Mouse (Mus musculus): ENCODE results near the gene Serpina3b. TPM values are rescaled to one million over a fixed set of nuclear protein-coding genes. Genes with fewer than 3 reads are reported as not detected.

Gene Serpina3b
- polyA plus RNA-seq, 1 experiment: not detected

DNA sequence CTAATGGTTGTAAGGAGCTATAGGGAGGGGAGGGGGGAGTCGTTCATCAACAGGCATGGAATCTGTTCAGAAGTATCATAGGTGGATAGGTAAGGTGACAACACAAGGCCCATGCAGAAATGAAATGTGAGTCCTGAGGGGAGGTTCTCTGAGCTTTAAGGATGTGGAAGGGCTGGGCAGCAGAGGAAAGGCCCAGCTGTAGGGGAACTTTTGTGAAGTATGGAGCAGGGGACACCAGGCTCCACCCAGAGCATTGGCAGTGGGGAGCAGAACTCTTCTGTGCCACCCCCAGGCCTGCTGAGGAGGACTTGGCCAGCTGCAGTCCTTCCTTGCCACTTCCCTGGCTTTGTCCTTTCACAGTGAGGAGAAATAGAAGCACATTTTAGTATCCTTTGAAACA lies 13.7 kb downstream of the Serpina3b start:
- WGBS: 82% methylated on average over 1 of the region's 1 CpGs
- Histone ChIP-seq H3K4me1 (ENCODE audit: control insufficient read depth, insufficient read depth, insufficient read length, low read length) (peaks cover 36% of the 10 kb centered on the region; the same call in 1 of the 2 replicates), H3K36me3 (ENCODE audit: control insufficient read depth, insufficient read depth, low read length) (no peaks in the 10 kb centered on the region), H3K4me3 (ENCODE audit: low read depth, low read length) (no peak overlapping the region), H3K27ac (ENCODE audit: insufficient read depth, low read depth, low read length) (no peak overlapping the region), H3K27me3 (ENCODE audit: control insufficient read depth, insufficient read depth, low read length) (no peaks in the 10 kb centered on the region)
- TF ChIP-seq CTCF (IDR thresholded peaks at IDR 0.05; ENCODE audit: extremely low read depth, insufficient read length, insufficient replicate concordance, low read depth, low read length): no peak
- no peak for TF ChIP-seq POLR2A (IDR thresholded peaks at IDR 0.05; ENCODE audit: low read depth, low read length)

DNA sequence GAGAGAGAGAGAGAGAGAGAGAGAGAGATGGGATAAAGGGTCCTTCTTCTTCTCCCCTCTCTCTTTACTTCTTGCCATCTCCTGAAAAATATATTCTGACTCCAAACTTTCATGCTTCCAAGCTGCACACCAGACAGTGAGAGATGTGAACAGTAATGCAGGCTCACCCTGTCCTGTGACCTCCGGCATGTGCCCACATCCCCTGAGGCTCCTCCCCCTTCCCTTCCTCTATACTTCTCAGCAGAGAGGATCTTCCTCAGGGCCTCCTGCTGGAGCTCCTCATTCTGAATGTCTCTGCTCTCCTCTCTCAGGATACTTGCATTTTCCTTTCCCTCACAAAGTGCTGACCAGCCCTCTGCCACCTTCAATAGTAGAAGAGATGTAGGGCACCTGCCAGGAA lies 14.6 kb downstream of the Serpina3b start:
- H3K27ac ChIP-seq (ENCODE audit: insufficient read depth, low read depth, low read length): no peak overlapping the region
- TF ChIP-seq CTCF (IDR thresholded peaks at IDR 0.05; ENCODE audit: extremely low read depth, insufficient read length, insufficient replicate concordance, low read depth, low read length) (no peak), POLR2A (IDR thresholded peaks at IDR 0.05; ENCODE audit: low read depth, low read length) (no peak)
- 67% methylated on average over 1 of the region's 1 CpGs for WGBS
- H3K4me1 ChIP-seq (ENCODE audit: control insufficient read depth, insufficient read depth, insufficient read length, low read length): peaks cover 36% of the 10 kb centered on the region; the same call in 1 of the 2 replicates
- no peaks in the 10 kb centered on the region for H3K36me3 ChIP-seq (ENCODE audit: control insufficient read depth, insufficient read depth, low read length)
- H3K4me3 ChIP-seq (ENCODE audit: low read depth, low read length): no peak overlapping the region
- no peaks in the 10 kb centered on the region for H3K27me3 ChIP-seq (ENCODE audit: control insufficient read depth, insufficient read depth, low read length)

DNA sequence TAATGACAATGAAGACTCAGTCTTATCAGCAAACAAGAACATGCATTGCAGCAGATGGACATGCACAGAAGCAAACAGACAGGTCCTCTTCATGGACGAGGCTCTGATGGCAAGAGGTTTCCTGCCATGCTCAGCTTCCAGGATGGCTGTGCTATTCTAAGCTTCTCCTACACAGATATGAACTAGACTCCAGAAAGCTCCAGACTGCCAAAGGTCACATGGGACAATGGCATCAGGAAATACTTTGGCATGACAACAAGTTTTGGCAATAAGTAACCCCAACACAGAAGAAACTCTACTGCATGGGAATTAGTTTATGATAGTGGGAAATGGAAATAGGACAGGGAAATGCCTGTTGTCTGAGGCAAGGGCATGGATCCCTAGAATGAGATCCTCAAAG lies 15.5 kb downstream of the Serpina3b start:
- H3K4me3 ChIP-seq (ENCODE audit: low read depth, low read length): no peak overlapping the region
- no peaks in the 10 kb centered on the region for H3K36me3 ChIP-seq (ENCODE audit: control insufficient read depth, insufficient read depth, low read length)
- H3K4me1 ChIP-seq (ENCODE audit: control insufficient read depth, insufficient read depth, insufficient read length, low read length): peaks cover 36% of the 10 kb centered on the region; the same call in 1 of the 2 replicates
- no peak for TF ChIP-seq CTCF (IDR thresholded peaks at IDR 0.05; ENCODE audit: extremely low read depth, insufficient read length, insufficient replicate concordance, low read depth, low read length)
- no peak for TF ChIP-seq POLR2A (IDR thresholded peaks at IDR 0.05; ENCODE audit: low read depth, low read length)
- no peaks in the 10 kb centered on the region for H3K27me3 ChIP-seq (ENCODE audit: control insufficient read depth, insufficient read depth, low read length)
- no peak overlapping the region for H3K27ac ChIP-seq (ENCODE audit: insufficient read depth, low read depth, low read length)
- 17% methylated on average over 1 of the region's 1 CpGs for WGBS

DNA sequence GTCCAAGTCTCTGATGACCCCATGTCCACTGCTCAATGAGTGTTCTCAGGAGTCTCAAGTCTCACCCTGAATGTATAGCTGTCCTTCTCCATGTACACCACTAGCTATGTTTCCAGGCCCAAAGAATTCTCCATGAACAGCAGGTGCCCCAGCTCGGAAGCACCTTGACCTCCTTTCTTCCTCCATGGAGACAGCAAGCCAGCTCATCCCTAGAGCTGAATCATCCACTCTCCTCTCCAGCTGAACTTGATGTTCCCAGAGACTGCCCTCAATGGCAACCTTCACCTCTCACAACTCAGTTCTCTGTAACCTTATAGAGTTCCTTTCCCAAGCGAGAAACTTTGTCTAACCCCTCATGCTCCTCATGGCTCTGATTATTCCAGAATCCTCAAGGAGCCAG lies 17.8 kb downstream of the Serpina3b start:
- Histone ChIP-seq H3K4me3 (ENCODE audit: low read depth, low read length) (no peak overlapping the region), H3K36me3 (ENCODE audit: control insufficient read depth, insufficient read depth, low read length) (no peaks in the 10 kb centered on the region), H3K27me3 (ENCODE audit: control insufficient read depth, insufficient read depth, low read length) (no peaks in the 10 kb centered on the region), H3K27ac (ENCODE audit: insufficient read depth, low read depth, low read length) (no peak overlapping the region), H3K4me1 (ENCODE audit: control insufficient read depth, insufficient read depth, insufficient read length, low read length) (peaks cover 22% of the 10 kb centered on the region; the same call in 1 of the 2 replicates)
- WGBS: 91% methylated on average over 2 of the region's 2 CpGs
- TF ChIP-seq POLR2A (IDR thresholded peaks at IDR 0.05; ENCODE audit: low read depth, low read length) (no peak), CTCF (IDR thresholded peaks at IDR 0.05; ENCODE audit: extremely low read depth, insufficient read length, insufficient replicate concordance, low read depth, low read length) (no peak)

DNA sequence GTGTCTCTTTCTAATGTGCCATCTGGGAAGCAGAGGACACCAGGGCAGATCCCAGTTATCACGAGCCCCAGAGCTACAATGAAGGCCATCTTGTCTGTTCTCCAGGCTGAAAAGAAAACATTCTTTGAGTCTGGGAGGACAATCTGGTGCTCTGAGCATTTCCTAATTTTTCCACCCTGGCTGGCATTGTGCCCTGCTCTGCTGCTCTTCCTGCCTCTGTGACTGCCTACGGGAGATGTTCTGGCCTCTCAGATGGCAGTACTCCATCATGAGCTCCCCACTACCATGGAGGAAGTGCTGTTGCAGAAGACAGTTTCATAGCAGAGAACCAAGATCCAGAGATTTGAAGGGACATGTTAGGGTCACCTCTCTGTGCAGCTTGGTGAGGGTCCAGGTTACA lies 24.2 kb downstream of the Serpina3b start:
- Histone ChIP-seq H3K27ac (ENCODE audit: insufficient read depth, low read depth, low read length) (no peak overlapping the region), H3K36me3 (ENCODE audit: control insufficient read depth, insufficient read depth, low read length) (no peaks in the 10 kb centered on the region), H3K27me3 (ENCODE audit: control insufficient read depth, insufficient read depth, low read length) (no peaks in the 10 kb centered on the region), H3K4me3 (ENCODE audit: low read depth, low read length) (no peak overlapping the region), H3K4me1 (ENCODE audit: control insufficient read depth, insufficient read depth, insufficient read length, low read length) (peaks cover 5% of the 10 kb centered on the region; the same call in 1 of the 2 replicates)
- TF ChIP-seq CTCF (IDR thresholded peaks at IDR 0.05; ENCODE audit: extremely low read depth, insufficient read length, insufficient replicate concordance, low read depth, low read length) (no peak), POLR2A (IDR thresholded peaks at IDR 0.05; ENCODE audit: low read depth, low read length) (no peak)
- 74% methylated on average over 2 of the region's 2 CpGs for WGBS

DNA sequence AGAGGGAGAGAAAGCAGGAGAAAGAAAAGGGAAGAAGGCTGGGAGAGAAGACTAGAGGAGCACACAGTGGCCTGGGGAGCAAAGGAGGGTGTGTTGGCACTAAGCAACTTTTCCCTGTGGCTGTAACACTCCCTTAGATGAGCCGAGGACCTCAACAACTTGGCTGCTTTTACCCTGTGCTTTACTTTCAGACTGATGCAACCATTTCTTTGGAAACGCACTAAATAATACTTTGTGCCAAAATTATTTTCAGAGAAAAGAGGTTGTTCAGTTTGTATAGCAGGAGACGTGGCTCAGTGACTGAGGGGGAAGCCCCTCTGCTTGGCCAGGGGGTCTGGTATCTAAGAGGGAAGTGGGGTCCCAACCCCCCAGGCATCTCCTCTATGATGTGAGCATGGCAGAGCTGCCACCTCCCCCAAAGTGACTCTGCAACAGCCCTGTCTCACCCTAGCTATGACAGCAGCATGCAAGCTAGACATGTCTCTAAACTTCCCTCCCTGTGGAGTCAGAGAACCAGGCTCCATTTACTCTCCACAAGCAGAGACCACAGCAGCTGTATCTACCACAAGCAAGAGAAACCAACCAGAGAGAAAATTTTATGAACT lies 25.3 kb downstream of the Serpina3b start:
- 74% methylated on average over 3 of the region's 3 CpGs for WGBS
- Histone ChIP-seq H3K36me3 (ENCODE audit: control insufficient read depth, insufficient read depth, low read length) (no peaks in the 10 kb centered on the region), H3K4me1 (ENCODE audit: control insufficient read depth, insufficient read depth, insufficient read length, low read length) (peaks cover 5% of the 10 kb centered on the region; the same call in 1 of the 2 replicates), H3K27me3 (ENCODE audit: control insufficient read depth, insufficient read depth, low read length) (no peaks in the 10 kb centered on the region), H3K27ac (ENCODE audit: insufficient read depth, low read depth, low read length) (no peak overlapping the region), H3K4me3 (ENCODE audit: low read depth, low read length) (no peak overlapping the region)
- TF ChIP-seq POLR2A (IDR thresholded peaks at IDR 0.05; ENCODE audit: low read depth, low read length): no peak
- TF ChIP-seq CTCF (IDR thresholded peaks at IDR 0.05; ENCODE audit: extremely low read depth, insufficient read length, insufficient replicate concordance, low read depth, low read length): no peak

DNA sequence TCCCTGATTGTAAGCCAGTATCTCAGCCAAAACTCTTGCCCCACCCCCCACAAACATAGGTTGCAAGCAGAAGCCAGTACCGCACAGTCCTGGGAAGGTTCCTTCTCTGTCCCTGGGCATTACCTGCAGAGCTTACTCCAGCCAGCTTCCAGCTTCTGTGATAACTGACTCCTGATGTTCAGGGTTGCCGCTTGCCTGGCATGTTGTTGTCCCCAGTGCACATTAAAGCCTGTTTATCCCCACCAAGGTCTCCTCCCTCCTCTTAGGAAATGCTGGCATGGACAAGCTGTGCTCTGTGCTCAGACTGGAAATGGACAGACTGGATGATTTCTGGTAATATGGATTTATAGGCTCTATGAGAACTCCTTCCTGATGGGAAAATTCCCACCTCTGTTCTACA lies 25.9 kb downstream of the Serpina3b start, which contains the start of gene Serpina3c:
Gene Serpina3c (minus strand): TSS at position 215 of the 400 bp plus-strand sequence.
- peaks cover 5% of the 10 kb centered on the region; the same call in 1 of the 2 replicates for H3K4me1 ChIP-seq (ENCODE audit: control insufficient read depth, insufficient read depth, insufficient read length, low read length)
- no peak for TF ChIP-seq POLR2A (IDR thresholded peaks at IDR 0.05; ENCODE audit: low read depth, low read length)
- TF ChIP-seq CTCF (IDR thresholded peaks at IDR 0.05; ENCODE audit: extremely low read depth, insufficient read length, insufficient replicate concordance, low read depth, low read length): no peak
- H3K27ac ChIP-seq (ENCODE audit: insufficient read depth, low read depth, low read length): no peak within 1 kb of the TSS
- no peak within 1 kb of the TSS for H3K4me3 ChIP-seq (ENCODE audit: low read depth, low read length)
- WGBS: 88% methylated on average over 2 of the region's 2 CpGs
- no peaks in the 10 kb centered on the region for H3K36me3 ChIP-seq (ENCODE audit: control insufficient read depth, insufficient read depth, low read length)
- H3K27me3 ChIP-seq (ENCODE audit: control insufficient read depth, insufficient read depth, low read length): no peaks in the 10 kb centered on the region
